Mouse (Mus musculus): ENCODE results near the gene Gm49380.
A peak's percentile ranks its signal among the peaks of the same experiment; 100 is the strongest.

Gene Gm49380

GRCm38 (mm10) chr9:44088877-44089608 lies 24.3 kb downstream of the Gm49380 start:
- DNase-seq (ENCODE audit: low spot score) = peak; percentile 61

- peak; percentile 75 for DNase-seq (ENCODE audit: low spot score)
Measured at GRCm38 (mm10) chr9:44087761-44088455, 25.4 kb downstream of the Gm49380 start.

GRCm38 (mm10) chr9:44086960-44087359 lies 26.3 kb downstream of the Gm49380 start:
- no peak for DNase-seq (ENCODE audit: low spot score)

GRCm38 (mm10) chr9:44085741-44086665 lies 27.3 kb downstream of the Gm49380 start:
- peak; percentile 79 for DNase-seq (ENCODE audit: low spot score)

GRCm38 (mm10) chr9:44085276-44085675 lies 28.0 kb downstream of the Gm49380 start:
- no peak for DNase-seq (ENCODE audit: low spot score)

- peak; percentile 92 for DNase-seq (ENCODE audit: low spot score)
Measured at GRCm38 (mm10) chr9:44084659-44085229, 28.6 kb downstream of the Gm49380 start.

- DNase-seq (ENCODE audit: low spot score) = no peak
Measured at GRCm38 (mm10) chr9:44084236-44084635, 29.1 kb downstream of the Gm49380 start.

GRCm38 (mm10) chr9:44083392-44084121 lies 29.7 kb downstream of the Gm49380 start:
- DNase-seq (ENCODE audit: low spot score) = peak; percentile 81

GRCm38 (mm10) chr9:44082266-44082665 lies 31.0 kb downstream of the Gm49380 start:
- DNase-seq (ENCODE audit: low spot score) = no peak

GRCm38 (mm10) chr9:44081581-44081980 lies 31.7 kb downstream of the Gm49380 start:
- DNase-seq (ENCODE audit: low spot score) = no peak

GRCm38 (mm10) chr9:44080953-44081352 lies 32.3 kb downstream of the Gm49380 start:
- DNase-seq (ENCODE audit: low spot score) = peak; percentile 64

GRCm38 (mm10) chr9:44079997-44080780 lies 33.1 kb downstream of the Gm49380 start:
- DNase-seq (ENCODE audit: low spot score) = peak; percentile 6

GRCm38 (mm10) chr9:44078955-44079756 lies 34.1 kb downstream of the Gm49380 start:
- DNase-seq (ENCODE audit: low spot score) = peak; percentile 68

GRCm38 (mm10) chr9:44078136-44078797 lies 35.0 kb downstream of the Gm49380 start:
- no peak for DNase-seq (ENCODE audit: low spot score)

- DNase-seq (ENCODE audit: low spot score) = peak; percentile 9
Measured at GRCm38 (mm10) chr9:44077266-44077910, 35.9 kb downstream of the Gm49380 start.

- peak; percentile 81 for DNase-seq (ENCODE audit: low spot score)
Measured at GRCm38 (mm10) chr9:44076764-44077120, 36.6 kb downstream of the Gm49380 start.

GRCm38 (mm10) chr9:44075996-44076763 lies 37.1 kb downstream of the Gm49380 start:
- DNase-seq (ENCODE audit: low spot score) = no peak

Data from layer of hippocampus, adult 11-12 months (tissue).